Mouse (Mus musculus) c-Kit-positive CD71-positive TER-119-positive erythroid progenitor cells, embryonic 14.5 days (primary cell): ENCODE measurements at regions not wholly inside any gene's neighbourhood (a gene's known extent, or its start where the extent isn't known, plus 50 kb on each side); places are given as distances from the start of the nearest gene placed in this dataset.
A peak's percentile ranks its signal among the peaks of the same experiment; 100 is the strongest.

Source experiments
- DNase-seq: peaks from one replicate; pipeline ENCODE4 v3.0.0-alpha.2; 2013; ENCODE audit warnings: low spot score

DNA sequence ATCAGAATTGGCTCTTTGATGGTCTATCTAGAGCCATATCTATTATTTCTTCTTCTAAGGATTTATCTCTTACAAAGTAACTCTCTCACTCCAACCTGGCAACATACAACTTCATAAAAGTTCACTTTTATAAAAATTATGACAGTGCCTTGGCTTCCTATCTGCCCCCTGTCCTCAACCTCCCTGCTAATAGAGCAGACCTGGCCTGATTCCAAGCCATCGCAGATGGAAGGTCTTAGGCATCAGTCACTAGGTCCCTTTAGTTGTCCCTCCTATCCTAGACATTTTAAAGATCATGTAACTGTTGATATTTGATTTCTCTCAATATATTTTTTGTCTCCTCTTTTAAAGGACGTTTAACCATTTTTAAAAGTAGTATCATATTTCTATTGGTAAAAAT lies 1974.3 kb upstream of the Slc39a10 start:
- no peak for DNase-seq

DNA sequence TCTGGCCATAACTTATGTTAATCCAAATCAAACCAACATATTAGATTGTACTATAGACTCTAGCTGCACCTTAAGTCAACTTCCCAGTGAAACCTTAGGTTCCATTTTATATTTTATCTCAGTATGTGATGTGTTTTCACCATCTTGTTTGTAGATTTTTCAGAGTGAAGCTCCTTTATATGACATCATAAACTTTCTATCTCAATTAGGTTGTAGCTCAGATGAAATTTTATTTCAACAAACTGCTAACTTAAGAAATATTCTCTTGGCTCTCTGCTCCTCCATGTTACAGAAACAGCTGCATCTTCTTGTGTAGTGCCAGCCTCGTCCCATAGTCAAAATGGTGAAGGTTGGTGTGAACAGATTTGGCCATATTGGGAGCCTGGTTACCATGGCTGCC lies 1988.7 kb upstream of the Slc39a10 start:
- peak; percentile 47 for DNase-seq

GRCm38 (mm10) chr1:48893571-48893970 lies 2000.9 kb upstream of the Slc39a10 start:
- no peak for DNase-seq

- DNase-seq: no peak
Measured at GRCm38 (mm10) chr1:48916419-48916818, 1984.0 kb upstream of the Tmeff2 start.

DNA sequence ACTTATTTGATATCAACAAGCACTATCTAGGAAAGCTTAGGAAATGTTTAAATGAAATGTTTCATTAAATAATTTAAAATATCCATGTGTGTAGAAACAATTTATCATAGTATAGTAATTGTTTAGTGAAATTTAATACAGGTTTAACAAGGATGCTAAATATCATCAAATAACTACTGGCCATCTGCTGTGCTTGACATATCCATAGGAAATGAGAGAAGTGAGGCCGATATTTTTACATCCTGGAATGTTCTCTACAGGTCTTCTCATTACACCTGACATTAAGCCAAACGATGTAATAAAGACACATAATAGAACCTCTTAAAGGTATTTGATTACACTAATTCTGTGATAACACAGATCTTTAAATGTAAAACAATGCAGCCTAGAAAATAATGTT lies 1957.3 kb upstream of the Tmeff2 start:
- no peak for DNase-seq

GRCm38 (mm10) chr1:48943826-48944225 lies 1956.6 kb upstream of the Tmeff2 start:
- no peak for DNase-seq
